Mouse (Mus musculus) spleen, adult 2 months (tissue): ENCODE data around the gene 1810062G17Rik.

Source experiments
- CTCF ChIP-seq: fragments of 200-500 bp; IDR thresholded peaks from 2 replicates; pipeline ENCODE4 v1.5.1; 2011; ENCODE audit warnings: mild to moderate bottlenecking, inconsistent platforms; ENCODE audit not compliant: insufficient read depth, insufficient read length, insufficient replicate concordance; ENCODE audit errors: extremely low read depth
- POLR2A ChIP-seq: fragments of 200-500 bp; IDR thresholded peaks from 2 replicates; pipeline ENCODE4 v1.6.1; 2011; ENCODE audit warnings: low read depth, low read length, inconsistent platforms

DNA sequence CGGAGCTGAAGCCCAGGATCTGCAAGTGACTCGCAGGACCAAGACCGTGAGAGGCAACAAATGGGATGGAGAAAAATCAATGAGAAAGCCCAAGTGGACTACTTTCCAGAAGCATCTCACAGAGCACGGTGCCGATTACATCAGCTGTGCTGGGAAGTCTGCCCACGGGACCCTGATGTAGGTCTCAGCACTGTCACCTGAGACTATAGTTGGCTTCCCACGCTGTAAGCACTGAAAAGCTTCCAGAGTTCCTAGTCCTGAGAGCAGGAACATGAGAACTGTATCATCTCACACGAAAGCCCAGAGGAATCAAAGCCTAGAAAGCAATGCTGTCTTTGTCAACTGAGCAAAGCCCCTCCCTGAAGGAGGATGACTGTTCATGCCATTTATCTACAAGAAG lies 20.6 kb upstream of the 1810062G17Rik start:
- no peak for TF ChIP-seq CTCF
- no peak for TF ChIP-seq POLR2A
